Mouse (Mus musculus) layer of hippocampus, postnatal 14 days (tissue): ENCODE data around the gene Hoxa13. TPM values are rescaled to one million over a fixed set of nuclear protein-coding genes. Genes with fewer than 3 reads are reported as not detected.

Experiments used
- DNase-seq, 2 experiments: peaks; one replicate each; pipeline ENCODE4 v3.0.0; 2021 to 2022; ENCODE audit warnings: low spot score in 2 of 2, mixed read lengths in 1 of 2
- total RNA-seq, 2 experiments: library from RNA; stranded (reverse); gene quantifications; 2 replicates each; pipeline ENCODE4 v1.2.3; 2021

The Hoxa13 gene
- total RNA-seq, 2 experiments from 2014 or later = not detected

DNA sequence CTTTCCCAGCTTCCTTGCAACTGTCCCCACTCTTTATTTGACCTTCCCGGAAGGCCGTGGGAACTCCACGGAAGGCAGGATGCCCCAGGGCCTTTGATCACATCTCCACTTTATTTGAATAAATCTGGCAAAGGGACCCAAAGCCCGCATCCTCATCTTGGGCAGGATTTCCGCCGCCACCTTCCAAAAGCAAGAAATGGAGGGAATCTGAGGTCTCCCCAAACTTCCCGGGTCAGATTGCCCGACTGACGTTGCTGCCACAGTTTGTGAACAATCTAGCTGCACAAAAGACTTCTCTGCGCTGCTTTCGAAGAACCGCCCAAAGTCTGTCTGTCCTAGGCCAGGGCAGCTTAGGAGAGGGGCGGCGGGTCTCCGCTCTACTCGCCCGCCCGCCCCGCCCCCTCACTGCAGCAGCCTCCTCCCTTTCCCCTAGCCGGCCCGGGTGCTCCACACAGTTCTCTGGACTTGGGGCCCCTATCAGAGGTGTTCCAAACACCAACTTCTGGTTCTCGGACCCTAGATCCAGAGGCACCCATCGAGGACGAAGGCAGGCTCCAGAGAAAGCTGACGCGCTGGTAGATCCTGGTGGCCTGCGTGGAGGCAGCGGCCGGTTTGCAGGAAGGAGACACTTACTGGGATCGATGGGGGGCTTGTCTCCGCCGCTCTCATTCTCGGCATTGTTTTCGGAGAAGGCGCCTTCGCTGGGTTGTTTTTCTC, 35.6 kb downstream of the Hoxa13 start:
- DNase-seq = no peak

DNA sequence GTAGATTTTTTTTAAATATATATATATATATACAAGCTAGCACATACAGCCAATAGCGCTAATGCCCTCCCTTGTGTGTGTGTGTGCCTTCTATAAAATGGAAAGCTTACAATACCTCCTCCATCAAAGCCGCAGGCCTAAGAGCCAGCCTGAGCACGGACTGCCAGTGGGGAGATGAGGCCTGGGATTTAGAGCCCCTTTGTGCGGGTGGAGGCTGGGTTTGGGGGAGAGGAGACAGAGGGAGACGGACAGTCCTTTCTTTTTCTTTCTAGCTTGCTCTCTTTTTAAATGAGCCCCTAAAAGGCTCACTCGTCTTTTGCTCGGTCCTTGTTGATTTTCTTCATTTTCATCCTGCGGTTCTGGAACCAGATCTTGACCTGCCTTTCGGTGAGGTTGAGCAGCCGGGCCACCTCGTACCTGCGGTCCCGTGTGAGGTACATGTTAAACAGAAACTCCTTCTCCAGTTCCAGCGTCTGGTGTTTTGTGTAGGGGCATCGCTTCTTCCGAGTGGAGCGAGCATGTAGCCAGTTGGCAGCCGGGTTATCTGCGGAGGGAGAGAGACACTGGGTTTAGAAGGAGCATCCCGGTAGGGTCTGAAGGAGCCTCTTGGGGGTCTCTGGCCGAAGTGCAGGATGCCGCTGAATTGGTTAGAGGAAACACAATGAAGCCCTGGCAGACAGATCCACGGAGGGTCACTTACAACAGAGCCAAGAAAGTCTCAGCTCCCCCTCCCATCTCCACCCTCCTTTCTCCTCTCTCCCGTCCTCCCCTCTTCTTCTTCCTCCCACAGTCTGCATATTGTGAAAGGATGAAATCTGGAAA, 36.5 kb downstream of the Hoxa13 start:
- no peak for DNase-seq

DNA sequence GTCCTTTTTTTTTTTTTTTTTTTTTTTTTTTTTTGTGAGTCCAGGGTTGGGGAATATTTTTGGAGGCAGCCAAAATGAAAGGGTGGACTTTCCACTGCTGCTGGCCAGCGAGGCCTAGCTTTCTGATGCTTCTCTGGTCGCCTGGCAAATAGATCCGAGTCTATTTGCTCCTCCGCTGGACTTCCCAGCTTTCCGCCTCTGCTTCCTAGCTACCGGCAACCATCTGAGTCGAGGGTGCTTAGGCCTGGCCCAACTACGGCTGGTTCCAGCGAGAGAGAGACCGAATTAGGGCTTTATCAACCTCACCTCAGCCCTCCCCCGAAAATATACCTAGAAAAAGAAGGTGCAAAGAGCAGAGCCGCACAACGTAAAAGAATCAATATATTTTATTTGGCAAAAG, 38.0 kb downstream of the Hoxa13 start:
- DNase-seq = no peak

DNA sequence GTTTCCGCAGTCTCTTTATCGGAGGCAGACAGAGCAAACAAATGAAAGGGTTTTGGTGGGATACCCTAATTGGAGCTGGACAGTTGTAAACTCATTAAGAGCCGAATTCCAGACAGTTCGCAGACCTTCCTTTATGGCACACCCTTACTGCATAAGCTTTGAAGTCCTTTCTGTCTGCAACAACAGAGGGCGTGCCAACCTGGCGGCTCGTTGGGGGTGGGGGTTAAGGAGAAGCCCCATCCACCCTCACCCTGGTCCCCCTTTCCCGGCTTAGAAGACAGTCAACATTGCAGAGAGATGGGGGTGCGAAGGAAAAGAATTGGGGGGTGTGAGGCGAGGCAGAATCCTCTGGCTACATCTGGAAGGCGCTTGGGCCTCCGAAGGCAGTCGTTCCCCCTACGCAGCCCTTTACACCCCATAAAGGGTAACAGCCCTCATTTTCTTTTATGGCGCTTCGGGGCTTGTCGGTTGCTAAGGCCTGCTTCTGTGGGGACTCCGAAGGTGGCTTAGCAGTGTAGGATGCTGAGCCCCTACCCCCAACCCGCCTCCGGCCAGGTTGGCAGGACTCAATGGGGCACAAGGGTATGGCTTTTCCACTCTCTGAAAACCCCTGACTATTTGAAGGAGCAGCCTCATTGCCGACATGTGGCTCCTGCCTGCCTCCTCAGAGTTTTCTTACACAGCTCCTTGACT, 38.5 kb downstream of the Hoxa13 start:
- no peak for DNase-seq

DNA sequence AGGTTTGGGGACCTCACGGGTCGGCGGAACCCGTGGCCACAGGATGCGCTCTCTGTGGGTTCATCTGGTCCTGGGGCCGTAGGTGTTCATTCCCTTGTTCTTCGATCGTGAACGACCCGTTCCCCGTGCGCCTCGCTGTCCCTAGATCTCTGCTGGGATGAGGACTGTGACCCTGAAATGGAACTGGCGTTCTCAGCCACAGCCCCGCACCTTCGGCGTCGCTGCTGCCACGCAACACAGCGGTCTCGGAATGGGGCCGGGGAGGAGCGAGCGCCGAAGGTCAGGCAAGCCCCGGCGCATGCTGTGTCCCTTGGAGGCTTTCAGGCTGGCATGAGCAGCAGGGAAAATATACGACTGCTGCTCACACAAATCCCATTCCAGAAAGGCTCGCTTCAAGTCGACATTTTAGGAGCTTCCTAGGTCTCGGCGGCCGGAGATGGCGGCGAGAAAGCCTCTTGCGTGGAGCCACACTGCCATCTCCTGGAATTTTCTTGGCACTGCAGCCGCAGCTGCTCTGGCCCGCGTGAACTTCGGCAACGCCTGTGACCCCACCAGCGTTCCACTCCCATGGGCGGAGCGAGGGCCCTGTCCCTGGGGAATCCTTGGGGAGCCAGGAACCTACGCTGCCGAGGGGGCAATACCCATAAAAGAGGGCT, 39.2 kb downstream of the Hoxa13 start, which contains the start of gene Hoxa7:
TSS of gene Hoxa7 (minus strand) at position 518 of the 656 bp plus-strand sequence.
- peak; percentile 76 to 84 for DNase-seq

DNA sequence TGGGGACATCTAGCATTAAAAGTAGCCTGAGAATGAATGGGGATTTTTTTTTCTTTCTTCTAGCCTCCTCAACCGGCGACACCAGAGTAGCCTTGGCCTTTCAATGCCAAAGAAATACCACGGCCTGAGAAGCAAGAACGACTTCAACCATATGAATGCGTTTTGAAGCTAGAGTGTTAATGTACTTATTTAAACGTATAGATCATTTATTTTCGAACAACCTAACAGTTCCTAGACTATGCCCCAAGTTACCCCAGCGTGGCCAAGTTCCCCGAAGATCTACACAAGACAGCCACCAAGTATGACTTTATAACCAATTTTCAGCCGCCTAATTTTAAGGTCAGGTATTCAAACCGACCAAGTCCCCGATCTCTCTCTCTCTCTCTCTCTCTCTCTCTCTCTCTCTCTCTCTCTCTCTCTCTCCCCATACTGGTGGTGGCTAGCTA, 39.8 kb downstream of the Hoxa13 start:
- no peak for DNase-seq

DNA sequence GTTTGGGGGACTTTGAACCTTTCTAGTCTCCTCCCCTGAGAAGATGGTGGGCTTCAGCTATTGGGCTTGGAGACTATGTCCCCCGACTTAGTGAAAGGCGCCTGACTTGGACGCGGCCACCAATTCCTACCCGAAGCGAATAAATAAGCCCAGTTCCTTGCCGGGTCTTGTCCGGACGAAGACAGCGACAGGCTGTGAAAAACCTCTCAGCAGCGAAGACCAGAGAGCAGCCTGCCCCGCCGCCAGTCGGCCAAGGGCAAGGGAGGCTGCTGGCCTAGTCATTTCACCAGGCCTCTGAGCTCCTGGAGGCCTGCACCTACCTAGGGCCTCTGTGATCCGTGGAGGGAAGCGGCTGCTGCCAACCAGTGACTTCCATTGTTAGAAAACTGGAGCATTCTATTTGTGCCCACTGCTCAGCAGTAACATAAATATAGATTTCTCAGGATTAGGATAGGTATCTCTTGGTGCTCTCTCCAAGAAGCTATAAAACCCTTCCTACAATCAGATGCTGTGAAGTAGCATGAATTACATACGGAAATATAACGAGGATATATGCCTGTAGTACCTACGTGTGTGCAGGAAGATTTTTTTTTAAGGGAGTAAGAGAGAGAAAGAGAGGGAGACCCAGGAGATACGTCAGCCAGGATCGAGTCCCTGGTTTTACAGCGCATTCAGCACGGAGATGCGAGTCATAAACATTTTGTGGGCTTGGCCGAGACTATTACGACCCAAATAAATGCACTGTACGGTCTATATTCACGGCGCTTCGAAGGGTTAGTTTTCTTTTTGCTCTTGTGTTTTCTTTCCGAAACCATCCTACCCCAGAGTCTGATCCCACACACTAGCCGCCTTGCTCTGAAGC, 40.4 kb downstream of the Hoxa13 start:
- no peak for DNase-seq

DNA sequence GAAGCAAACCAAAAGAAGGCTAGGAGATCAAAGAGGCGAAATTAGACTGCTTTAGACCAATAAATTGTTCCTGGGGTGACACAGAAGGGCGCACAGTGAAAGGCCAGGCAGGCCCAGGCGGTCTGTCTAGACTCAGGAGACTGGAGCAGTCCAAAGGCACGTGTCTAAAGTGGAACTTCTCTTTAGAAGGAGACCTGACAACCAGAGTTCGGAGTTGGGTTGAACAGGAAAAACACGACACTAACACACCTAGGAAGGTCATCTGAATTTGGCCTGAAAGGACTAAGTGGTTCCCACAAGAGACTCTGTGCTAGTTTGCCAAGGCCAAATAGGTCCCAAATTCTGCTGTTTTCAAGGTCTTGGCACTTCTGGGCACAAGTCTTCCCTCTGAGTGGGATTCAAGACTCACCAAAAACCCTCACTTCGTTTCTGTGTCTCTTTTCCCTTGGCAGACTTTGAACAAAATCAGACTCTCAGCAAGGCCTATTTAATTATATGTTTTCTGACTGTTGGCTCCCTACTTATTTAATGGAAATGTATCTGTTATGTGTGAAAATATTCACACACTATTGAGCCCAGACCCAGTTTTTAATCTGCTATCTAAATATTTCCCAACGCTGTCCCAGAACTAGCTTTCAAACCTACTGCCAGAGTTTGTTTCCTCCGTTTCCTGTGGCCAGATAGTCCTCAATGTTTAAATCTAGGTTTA, 41.3 kb downstream of the Hoxa13 start:
- DNase-seq = no peak

DNA sequence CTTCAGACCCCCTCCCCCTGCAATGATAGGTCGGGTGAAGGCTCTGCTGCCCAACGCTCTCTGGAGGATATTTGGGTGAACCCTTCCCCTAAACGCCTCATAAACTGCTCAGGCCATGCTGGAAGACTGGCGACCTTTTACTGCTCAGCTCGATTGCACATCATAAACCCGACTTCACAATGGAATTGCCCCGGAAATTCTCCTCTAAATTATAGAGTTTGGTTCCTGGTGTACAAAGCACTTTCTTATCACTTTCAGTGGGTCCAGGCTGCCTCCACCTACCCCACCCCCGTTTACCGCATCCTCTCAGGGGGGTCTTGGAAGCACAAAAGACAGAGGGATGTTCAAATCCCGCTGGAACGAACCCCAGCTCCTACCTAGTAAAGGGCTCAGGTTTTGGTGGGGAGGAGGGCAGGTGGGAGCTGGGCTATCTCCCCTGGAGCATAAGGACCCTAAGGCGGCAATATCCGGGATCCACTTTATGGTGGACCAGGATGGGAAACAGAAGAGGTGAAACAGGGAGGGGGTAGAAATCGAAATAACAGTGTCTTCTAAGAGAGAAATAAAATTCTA, 42.0 kb downstream of the Hoxa13 start:
- no peak for DNase-seq

DNA sequence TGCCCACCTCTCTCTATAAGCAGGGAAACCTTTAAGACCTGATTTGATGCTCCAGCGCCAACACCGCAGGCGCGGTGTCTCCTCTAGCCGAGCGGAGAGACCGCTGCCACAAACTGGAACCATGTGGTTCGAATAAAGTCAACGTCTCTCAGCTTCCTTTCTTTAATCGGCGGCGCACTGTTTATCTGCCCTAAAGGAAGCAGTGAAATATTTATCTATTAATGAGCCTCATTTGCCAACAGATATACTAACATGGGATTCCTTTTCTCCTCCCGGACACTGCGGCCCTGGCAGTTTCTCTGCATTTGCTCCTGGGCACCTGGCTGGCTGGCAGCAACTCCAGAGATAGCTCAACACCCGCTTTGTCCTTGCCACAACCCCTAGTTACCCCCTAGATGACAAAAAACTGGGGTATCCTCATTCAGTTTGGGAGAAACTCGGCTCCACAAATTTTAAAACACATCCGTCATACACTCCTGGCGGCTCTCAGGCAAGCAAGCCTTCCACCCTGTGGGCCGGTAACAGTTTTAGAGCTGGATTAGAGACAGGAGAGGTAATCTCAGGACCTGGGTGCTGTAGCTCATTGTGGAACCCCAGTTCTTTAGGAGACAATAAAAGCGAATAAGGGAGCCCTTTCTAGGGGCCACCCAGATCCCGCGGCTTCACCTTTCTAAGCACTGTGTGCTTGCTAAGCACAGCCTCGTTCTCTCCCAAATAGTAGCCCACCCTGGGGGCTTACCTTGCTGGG, 42.6 kb downstream of the Hoxa13 start:
- DNase-seq = no peak

DNA sequence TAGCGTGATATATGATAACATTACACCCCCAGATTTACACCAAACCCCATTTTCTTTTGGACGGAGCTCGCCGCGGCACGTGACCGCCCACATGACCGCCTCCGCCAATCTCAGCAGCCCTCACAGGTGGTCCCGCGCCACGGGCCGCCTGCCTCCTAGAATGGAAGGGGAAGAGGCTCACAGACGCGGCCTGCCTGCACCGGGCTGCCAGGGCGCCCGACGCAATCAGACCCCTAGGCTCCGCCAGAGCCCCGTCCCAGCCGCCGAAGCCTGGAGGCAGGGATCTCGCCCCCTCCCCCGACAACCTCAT, 43.3 kb downstream of the Hoxa13 start:
- no peak for DNase-seq

DNA sequence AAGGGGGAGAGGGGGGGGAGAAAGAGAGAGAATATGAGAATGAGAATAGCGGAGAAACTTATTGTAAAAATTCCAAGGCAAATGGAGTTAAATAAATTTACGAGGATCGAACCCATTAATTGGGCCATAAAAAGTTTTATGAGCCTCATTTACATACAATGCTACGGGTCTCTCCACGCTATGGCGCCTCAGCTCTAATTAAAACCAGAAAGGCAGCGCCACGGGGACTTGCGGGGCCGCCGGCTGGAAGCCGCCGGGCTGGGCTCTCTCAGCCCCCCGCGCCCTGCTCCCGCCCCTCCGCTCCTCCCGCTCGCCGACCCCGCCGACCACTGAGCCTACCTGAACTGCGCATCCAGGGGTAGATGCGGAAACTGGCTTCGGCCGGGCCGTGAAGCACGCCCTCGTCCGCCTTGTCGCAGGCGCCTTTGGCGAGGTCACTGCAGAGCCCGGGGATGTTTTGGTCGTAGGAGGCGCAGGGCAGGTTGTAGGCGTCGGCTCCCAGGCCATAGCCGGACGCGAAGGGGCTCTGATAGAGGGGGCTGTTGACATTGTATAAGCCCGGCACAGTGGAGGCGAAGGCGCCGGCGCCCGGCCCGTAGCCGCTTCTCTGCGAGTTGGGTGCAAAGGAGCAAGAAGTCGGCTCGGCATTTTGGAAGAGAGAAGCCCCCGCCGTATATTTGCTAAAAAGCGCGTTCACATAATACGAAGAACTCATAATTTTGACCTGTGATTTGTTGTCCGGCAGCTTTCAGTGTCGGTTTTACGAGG, 43.8 kb downstream of the Hoxa13 start:
- DNase-seq = no peak

DNA sequence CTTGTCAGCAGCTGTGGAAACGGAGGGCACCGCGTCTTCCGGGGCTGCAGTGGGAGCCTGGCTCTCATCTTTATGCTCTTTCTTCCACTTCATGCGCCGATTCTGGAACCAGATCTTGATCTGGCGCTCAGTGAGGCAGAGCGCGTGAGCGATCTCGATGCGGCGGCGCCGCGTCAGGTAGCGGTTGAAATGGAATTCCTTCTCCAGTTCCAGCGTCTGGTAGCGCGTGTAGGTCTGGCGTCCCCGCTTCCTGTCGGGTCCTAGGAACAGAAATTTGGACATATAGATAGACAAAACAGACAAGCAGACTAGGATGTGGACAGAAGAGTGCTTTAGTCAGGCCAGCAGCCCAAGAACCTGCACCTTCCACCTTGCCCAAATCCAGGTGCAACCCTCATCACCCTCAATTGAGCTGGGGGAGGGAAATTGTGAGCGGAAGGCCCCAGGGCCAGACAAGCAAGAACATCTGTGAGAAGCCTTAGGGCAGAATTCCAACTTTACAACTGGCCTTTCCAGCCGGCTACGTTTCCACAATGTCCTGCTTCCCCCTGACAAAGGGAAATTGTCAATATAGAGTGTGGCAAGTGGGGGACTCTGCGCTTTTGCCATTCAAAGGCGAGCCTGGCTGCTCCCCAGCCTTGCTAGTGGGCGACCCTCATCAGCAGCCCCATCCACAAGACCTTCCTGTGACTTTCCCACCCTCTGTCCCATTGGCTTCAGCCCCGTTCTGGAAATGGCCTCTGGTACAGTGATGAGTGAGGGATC, 44.7 kb downstream of the Hoxa13 start:
- DNase-seq = no peak

DNA sequence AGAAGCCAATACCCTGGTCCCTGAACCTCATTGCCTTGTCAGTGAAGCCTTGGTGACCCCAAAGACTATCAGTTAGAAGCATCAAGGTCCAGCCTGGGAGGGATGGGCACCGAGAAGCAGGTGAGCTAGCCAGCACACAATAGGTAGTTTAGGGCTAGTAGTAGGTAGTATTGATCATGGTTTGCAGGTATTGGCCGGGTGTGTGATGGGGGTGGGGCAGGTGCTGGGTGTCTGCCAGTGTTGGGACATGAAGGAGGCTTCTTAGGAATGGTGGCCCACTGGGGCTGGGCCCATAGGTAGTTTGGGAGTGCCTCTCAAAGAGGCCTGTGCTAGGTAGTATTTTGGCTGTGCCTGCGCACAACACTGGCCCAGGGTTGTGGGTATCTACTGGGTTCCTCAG, 45.6 kb downstream of the Hoxa13 start:
- no peak for DNase-seq

DNA sequence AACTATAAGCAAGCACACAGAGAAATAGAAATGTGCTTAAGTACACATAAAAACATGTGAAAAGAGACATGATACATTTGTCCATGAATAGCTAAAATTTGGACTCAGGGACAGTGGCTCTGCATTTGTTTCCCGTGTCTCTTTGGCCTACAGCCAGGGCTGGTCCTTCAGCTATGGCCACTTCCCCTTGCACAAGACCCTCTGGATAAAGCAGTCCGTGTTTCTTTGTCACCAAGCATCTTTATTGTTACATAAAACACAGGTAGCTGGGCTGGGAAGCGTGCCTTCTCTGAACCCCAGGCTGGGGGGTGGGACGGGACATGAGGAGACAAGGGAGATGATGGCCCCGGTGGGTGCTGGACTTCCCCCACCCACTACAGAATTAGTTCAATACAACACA, 46.4 kb downstream of the Hoxa13 start:
- DNase-seq = no peak

DNA sequence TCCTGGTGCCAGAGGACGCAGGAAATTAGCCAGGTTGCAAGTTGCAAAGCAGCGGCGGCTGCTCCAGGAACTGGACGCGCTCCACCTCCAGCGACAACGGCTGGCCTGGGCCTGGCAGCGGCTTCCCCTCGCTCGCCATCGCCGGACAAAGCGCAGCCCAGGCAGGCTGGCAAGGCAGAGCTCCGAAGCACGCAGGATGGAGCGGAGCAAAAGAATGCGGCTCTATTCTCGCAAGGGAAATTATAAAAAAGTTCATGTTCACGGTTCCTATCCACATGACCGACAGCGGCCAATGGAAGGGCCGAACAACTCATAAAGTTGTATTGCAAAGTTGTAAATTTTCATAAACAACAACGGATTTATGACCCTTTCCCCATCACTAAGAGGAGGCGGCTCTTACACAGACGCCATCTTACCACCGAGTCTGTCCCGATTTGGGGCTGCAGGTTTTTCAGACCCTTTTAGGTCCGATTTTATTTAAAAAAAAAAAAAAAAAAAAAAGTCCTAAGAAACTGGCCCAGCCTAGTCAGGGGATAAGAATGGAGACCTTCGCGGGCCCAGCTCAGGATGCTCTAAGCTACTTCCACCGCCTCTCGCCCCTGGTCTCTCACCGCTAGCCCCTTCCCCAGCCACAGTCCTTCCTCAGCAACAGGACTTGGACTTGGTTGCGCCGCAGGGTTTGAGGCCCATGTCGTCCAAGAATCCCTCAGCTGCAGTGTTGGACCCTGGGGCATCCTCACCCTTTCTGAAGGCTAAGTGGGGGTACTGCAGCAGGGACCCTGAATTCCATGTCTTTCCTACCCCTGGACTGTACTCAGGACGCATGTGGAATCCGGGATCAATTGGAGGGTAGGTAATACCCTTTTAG, 47.3 kb downstream of the Hoxa13 start, which contains the start of the genes Hoxa3 and Gm28308:
TSS of gene Hoxa3 (minus strand) at position 218 of the 868 bp plus-strand sequence.
TSS of gene Gm28308 (minus strand) at position 221 of the 868 bp plus-strand sequence.
- no peak for DNase-seq
